Mouse (Mus musculus) layer of hippocampus, postnatal 10 days (tissue): ENCODE results near the gene Nupl2. TPM values are rescaled to one million over a fixed set of nuclear protein-coding genes. Genes with fewer than 3 reads are reported as not detected.
A peak's percentile ranks its signal among the peaks of the same experiment; 100 is the strongest.

Source experiments
- DNase-seq, 2 experiments: peaks; one replicate each; pipeline ENCODE4 v3.0.0; 2021; ENCODE audit warnings: low spot score in 2 of 2
- long read RNA-seq: library from polyadenylated mRNA; stranded (forward); transcript quantifications from one replicate; pipeline ENCODE4 v2.0.0, GENCODE M21; 2023
- total RNA-seq, 2 experiments: library from RNA; stranded (reverse); gene quantifications; 2 replicates each; pipeline ENCODE4 v1.2.3; 2021

The Nupl2 gene
- total RNA-seq, result 10 to 100 TPM; 10.5 to 10.6 TPM
- long read RNA-seq, transcript Nupl2-201 (7 exons, 2,914 nt), result major isoform, 12 of 14 reads
- long read RNA-seq, partial matches to known transcripts, result 1 of 14 reads
- long read RNA-seq, other reads (novel, unspliced or antisense), result 1 of 14 reads

DNA sequence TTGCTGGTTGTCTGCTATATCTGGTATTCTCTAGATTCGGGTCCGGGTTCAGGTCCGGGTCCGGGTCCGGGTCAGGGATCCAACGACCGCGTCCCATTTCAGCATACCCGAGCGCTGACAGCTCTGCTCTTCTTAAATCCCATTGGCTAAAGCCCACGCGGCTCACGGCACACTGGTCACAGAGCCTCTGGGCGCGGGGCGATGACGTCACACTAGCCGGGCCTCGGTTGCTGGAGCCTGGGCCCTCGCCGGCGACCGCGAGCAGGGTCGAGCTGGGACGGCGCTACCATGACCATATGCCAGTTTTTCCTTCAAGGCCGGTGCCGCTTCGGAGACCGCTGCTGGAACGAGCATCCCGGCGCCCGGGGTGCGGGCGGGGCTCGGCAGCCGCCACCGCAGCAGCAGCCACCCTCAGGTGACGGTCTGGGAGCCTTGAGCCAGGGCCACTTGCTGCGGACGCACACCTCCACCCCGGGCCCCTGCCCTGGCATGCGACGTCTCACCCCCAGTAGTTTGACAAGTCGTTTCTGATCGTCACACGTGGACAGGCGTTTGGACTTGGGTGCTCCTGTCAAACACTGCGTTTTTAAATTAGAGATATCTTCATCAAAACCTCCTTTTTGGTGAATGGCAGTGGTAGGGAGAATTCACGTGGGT is at the start of gene Nupl2:
Gene Nupl2 (plus strand): TSS at position 175 of the 657 bp plus-strand sequence.
- peak; percentile 95 to 97 for DNase-seq

GRCm38 (mm10) chr5:24122221-24122620 is 42.5 kb upstream of the Nupl2 start:
- DNase-seq, result no peak

DNA sequence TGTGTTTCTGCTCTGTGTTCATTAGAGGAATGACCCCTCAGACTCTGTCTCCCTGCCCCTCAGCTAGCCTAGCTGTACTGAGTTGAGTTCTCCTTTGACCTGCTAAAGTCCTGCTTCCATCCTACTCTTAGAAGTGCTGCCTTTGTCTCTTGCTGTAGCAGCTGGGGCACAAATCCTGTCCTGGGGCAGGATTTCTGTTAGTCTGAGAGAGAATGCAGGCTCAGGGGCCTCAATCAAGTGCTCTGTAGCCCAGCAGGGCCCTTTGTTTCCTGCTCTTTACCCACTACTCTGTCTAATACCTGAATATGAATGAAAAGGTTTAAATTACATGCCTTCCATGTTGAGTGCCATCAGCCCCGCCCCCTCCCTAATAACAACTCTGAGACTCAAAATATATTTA is 40.6 kb upstream of the Nupl2 start:
- no peak for DNase-seq

DNA sequence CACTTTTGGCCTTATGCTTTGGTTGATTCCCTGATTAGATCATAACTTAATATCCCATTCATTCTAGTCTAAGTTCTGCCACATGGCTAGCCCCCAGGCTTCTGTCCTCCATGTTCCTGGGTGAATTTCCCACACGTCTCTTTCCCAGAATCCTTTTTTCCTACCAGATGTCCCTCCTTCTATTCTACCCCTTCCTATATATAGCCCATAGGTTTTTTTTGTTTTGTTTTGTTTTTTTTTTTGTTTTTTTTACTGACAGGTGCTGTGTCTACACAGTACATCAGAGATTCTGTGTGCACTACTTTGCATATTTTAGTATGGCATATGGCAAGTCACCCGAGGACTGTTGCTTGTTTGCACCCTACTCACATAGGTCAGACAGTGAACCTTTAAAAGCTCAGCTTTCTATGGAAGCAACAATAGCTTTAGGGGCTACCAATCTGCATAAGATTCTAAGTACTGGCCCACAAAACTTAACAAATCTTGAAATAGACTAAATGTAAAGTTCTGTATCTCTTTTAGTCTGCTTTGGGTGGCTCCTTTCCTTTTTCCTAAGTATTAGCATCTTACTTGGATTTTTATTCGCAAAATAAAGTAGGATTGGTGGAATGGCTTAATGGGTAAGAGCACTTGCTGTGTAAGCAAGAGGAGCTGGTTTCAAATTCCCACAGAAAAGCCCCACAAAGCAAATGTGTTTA is 40.0 kb upstream of the Nupl2 start:
- no peak for DNase-seq

GRCm38 (mm10) chr5:24125910-24126636 is 38.7 kb upstream of the Nupl2 start:
- no peak for DNase-seq

DNA sequence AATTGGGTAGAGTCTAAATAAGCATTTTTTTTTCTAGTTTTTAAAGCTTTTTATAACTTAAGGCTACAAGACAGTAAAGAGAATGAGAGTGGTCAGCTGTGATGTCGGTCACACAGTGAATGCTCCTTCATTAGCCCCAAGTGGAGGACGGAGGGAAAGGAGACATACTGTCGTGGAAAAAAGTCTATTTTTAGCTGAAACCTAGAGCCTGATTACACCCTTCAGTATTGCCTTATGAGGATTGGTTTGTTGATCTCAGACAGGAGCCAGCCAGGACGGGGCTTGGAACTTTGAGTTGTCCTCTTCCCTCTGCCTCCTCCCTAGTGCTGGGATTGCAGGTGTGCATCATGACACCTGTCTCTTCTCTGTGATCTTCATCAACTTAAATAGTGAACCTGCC is 37.8 kb upstream of the Nupl2 start:
- no peak for DNase-seq

DNA sequence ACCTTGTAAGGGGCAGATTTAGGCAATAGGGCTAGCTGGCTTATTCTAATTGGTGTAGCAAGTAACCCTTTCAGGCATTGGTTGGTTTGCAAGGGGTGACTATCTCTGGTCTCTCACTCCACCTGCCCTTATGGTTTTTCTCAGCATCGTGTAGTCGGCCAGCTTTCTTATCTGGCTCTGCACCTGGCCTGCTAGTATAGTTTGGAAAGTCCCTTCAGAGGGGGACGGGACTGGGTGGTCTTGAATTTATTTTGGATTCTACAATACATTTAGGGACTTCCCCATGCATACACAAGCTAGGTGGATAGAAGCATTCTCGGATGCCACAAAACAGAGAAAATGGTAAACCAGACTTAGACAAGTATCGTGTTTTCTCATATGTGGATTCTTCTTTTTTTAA is 17.8 kb upstream of the Nupl2 start:
- DNase-seq, result no peak

DNA sequence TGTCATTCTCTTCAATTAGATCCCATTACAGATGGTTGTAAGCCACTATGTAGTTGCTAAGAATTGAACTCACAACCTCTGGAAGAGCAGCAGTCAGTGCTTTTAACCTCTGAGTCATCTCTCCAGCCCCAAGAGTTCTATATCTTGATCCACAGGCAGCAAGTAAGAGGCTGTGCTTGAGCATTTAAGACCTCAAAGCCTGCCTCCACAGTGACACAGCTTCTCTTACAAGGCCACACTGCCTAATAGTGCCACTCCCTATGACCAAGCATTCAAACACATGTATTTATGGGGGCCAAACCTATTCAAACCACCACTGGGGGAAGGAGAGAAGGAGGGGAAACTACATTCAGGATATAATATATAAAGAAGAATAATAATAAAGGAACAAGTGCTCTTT is 12.6 kb upstream of the Nupl2 start:
- DNase-seq, result no peak

- DNase-seq, result no peak
These were observed 8.0 kb upstream of the Nupl2 start for GRCm38 (mm10) chr5:24156774-24157173.

DNA sequence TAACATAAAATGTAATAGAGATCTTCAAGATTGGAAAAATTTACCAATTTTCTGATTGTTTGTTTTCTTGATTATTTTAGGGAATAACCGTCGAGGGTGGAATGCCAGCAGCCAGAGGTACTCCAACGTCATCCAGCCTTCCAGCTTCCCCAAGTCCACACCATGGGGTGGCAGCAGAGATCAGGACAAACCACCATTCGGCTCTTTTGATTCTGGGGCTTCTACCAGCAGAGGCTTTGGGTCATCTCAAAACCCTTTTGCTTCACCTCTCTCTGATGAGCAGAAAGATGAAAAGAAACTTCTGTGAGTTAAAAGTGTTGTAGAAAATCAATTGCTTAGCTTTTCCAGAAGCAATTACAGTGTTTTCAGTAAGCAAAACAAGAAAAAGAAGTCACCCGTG is 2.5 kb downstream of the Nupl2 start:
- DNase-seq, result peak; percentile 28 to 53

GRCm38 (mm10) chr5:24169881-24170280 is 5.1 kb downstream of the Nupl2 start:
- no peak for DNase-seq

DNA sequence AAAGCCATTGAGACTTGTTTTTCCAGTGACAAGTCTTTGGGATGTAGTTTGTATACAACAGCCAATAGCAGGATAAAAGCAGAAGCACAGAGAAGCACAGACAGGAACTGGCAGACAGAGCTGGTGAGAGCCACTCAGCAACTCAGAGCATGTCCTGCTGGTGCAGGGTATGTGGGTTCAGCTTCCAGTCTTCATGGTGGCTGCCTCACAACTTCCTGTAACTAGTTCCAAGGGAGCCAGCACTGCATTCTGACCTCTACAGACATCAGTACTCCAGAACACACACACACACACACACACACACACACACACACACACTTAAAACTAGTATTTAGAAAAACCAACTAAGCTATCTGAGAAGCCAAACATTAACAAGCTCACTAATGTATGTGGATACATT is 7.3 kb downstream of the Nupl2 start:
- peak in 1 of 2 experiments; percentile 20 for DNase-seq

- no peak for DNase-seq
These were observed 16.9 kb downstream of the Nupl2 start for GRCm38 (mm10) chr5:24181514-24182295.

- no peak for DNase-seq
These were observed 17.6 kb downstream of the Nupl2 start for GRCm38 (mm10) chr5:24182296-24182734.

- no peak for DNase-seq
These were observed 18.3 kb downstream of the Nupl2 start for GRCm38 (mm10) chr5:24183096-24183495.

DNA sequence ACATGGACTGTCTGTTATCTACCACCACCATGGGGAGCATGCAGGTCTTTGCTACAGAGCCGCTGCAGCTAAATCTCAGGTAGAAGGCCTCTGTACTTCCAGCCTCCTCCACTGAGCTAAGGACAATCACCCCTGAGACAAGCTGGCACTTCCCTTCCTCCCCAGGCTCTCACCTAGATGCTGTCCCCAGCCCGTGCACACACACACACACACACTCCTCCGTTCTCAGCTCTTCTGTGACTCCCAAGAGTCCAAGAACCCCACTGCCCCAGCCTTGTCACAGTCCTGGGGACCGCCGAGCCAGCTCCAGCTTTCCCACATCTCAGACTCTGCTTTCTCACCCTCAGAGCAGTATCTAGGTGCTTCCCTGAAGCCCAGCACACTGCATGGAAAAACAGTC is 19.2 kb downstream of the Nupl2 start:
- no peak for DNase-seq

DNA sequence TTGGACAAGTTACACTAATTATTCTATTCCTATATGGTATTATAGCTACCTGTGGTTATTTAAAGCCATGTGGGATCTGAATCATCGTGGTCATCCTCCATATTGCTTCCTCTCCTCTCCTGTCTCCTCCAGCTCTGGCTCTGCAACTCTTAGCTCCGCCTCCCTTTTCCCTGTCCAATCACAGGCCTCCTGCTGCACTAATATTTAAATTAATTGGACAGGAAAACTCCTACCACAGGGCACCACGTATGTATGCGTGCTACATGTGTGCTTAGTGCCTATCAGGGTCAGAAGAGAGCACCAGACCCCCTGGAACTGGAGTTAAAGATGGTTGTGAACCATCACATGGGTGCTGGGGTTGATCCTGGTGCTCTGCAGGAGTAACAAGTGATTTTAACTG is 23.7 kb downstream of the Nupl2 start:
- DNase-seq, result no peak

- DNase-seq, result no peak
These were observed 27.1 kb downstream of the Nupl2 start for GRCm38 (mm10) chr5:24191821-24192220.

GRCm38 (mm10) chr5:24201006-24201405 is 36.2 kb downstream of the Nupl2 start:
- DNase-seq, result no peak

- DNase-seq, result peak; percentile 30 to 52
These were observed 37.7 kb downstream of the Nupl2 start for GRCm38 (mm10) chr5:24202492-24202891.

- no peak for DNase-seq
These were observed 38.5 kb downstream of the Nupl2 start for GRCm38 (mm10) chr5:24203266-24203665.
